Mouse (Mus musculus) brain, embryonic 18.5 days (tissue): ENCODE data around the gene Cenpx.

Source experiments
- DNase-seq: peaks from one replicate; pipeline ENCODE4 v3.0.0-alpha.2; 2012; ENCODE audit warnings: low read depth, low spot score

Cenpx gene

GRCm38 (mm10) chr11:120662759-120663158, 50.8 kb downstream of the Cenpx start:
- DNase-seq = no peak

- no peak for DNase-seq
These were observed 52.5 kb downstream of the Cenpx start, which contains the start of gene Notum for GRCm38 (mm10) chr11:120661076-120661460. Gene Notum (minus strand): TSS chr11:120661175.
